Mouse (Mus musculus): ENCODE results near the gene Gpr37l1. TPM values are rescaled to one million over a fixed set of nuclear protein-coding genes. Genes with fewer than 3 reads are reported as not detected.

Gene Gpr37l1
- not detected in 2 replicates for total RNA-seq (2023)

DNA sequence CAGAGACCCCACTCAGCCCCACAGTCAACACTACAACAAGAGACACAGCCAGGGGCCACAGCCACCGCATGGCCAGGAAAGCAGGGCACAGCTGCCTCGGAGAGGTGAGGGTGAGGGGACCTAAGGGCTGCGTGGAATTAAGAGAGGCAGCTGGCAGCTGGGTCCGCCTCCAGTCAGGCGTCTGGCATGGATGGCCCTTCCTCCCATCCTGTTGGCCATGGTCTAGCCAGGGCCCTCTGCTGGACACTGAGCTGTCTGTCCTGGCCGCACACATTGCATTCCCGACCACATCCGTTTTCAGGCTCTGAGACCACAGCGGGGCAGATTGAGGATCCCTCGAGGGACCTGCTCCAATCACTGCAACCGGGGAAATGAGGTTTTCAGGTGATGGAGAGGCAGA, at the start of gene Gpr37l1:
TSS of gene Gpr37l1 (minus strand) at position 247 of the 400 bp plus-strand sequence.

DNA sequence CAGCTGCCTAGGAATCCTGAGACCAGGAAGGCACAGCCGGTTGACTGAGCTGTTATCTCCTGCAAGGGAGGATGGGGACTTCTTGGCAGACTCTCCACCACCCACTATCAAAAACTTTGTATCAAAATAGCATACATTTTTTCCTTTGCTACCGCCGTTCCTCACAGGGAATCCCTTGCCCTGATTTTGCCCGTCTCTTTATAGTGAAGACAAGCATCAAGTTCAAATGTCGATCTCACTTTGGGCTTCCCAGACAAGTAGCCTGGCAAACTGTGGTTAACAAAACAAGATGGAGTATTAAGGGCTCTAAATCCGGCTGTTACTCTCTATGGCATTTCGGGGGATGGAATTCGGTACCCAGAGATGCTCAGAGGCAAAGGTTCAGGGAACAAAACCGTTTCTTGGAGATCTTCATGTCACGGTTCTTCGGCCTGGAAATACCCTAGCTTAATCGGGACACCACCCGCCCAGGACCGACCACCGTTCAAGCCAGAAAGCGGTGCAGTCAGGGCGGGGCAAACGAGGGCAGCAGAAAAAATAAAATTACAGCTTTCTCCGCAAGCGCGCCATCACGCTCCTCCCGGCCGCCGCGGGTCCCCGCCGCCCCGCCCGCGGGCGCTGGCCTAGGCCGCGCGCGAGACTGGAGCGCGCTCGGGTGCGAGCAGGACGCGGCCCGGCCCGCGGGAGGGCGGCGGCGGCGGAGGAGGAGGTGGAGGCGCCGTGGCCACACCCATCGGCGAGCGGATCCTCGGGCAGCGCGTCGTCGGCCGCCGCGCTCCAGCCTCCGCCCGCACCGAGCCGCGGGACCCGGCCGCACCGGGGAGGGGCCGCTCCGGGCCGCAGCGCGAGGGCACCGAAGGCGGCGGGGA, 21.2 kb downstream of the Gpr37l1 start, which contains the start of gene Arl8a:
TSS of gene Arl8a (plus strand) at position 748 of the 869 bp plus-strand sequence.

DNA sequence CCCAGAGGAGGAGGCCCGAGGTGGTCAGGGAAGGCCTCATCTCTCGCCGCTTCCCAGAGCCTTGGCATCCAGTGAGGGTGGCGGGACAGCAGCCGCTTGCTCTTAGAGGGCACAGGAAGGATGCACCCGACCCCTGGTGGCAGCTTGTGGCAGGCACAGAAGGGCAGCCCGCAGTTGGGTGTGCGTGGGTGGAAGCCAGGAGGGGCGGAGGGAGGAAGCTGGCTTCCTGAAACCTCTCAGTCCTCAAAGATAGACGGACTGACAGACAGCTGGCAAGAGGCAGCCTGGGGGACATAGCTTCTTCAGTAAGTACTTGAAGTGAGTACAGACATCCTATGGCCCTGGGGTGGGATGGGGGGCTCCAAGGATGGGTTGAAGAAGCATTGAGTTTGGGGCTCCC, 35.0 kb downstream of the Gpr37l1 start, which contains the start of gene Ptpn7:
TSS of gene Ptpn7 (plus strand) at position 228 of the 400 bp plus-strand sequence.

Other genes starting within 250 kb of the Gpr37l1 start
- 9.3 and 13.0 TPM in 2 replicates for gene Ppp1r12b, start 211.7 kb downstream of the Gpr37l1 start, total RNA-seq (2023)
- gene Ube2t, start 205.1 kb downstream of the Gpr37l1 start, total RNA-seq (2023): 11.6 and 11.8 TPM in 2 replicates
- not detected in 2 replicates for gene Lgr6, start 62.4 kb downstream of the Gpr37l1 start, total RNA-seq (2023)
- gene Ptpn7, start 35.0 kb downstream of the Gpr37l1 start, total RNA-seq (2023): 52.8 and 54.5 TPM in 2 replicates
- 105 and 113 TPM in 2 replicates for gene Arl8a, start 20.9 kb downstream of the Gpr37l1 start, total RNA-seq (2023)
- not detected in 2 replicates for gene Elf3, start 90.9 kb upstream of the Gpr37l1 start, total RNA-seq (2023)
- gene Rnpep, start 116.4 kb upstream of the Gpr37l1 start, total RNA-seq (2023): 136 and 152 TPM in 2 replicates
- gene Timm17a, start 146.1 kb upstream of the Gpr37l1 start, total RNA-seq (2023): 21.8 and 31.5 TPM in 2 replicates
- not detected in 2 replicates for gene Lmod1, start 157.1 kb upstream of the Gpr37l1 start, total RNA-seq (2023)
- gene Shisa4, start 207.6 kb upstream of the Gpr37l1 start, total RNA-seq (2023): 0.63 TPM in 1 of 2 replicates, not detected in the other

Data from neutrophil, adult 65 days (primary cell).